Mouse (Mus musculus) gastrocnemius, postnatal 10 days (tissue): ENCODE data around the gene Zfp992. TPM values are rescaled to one million over a fixed set of nuclear protein-coding genes. Genes with fewer than 3 reads are reported as not detected.
"Not testable (repeated sequence)": the region's sequence is repeated elsewhere in the genome, so short reads cannot be mapped to it uniquely, and the experiment has no call there.

Experiments used
- DNase-seq: peaks from one replicate; pipeline ENCODE4 v3.0.0; 2021; ENCODE audit warnings: mixed read lengths
- total RNA-seq, 2 experiments: library from RNA; stranded (reverse); gene quantifications; 2 replicates each; pipeline ENCODE4 v1.2.3; 2021

Gene Zfp992
- total RNA-seq, 2 experiments from 2014 or later: 1.5 to 1.9 TPM

GRCm38 (mm10) chr4:146517150-146517549, 68.3 kb downstream of the Zfp992 start:
- not testable (repeated sequence) for DNase-seq

Other genes with a start within 250 kb of the Zfp992 start
- gene Zfp981, start 53.0 kb downstream of the Zfp992 start, total RNA-seq: under 1 TPM; 0.20 to 0.47 TPM
- 1 to 10 TPM; 4.1 to 4.4 TPM for gene Zfp993, start 161.9 kb downstream of the Zfp992 start, total RNA-seq